1 mouse cellular context compared by ENCODE assay signal in the genomic region with DNA sequence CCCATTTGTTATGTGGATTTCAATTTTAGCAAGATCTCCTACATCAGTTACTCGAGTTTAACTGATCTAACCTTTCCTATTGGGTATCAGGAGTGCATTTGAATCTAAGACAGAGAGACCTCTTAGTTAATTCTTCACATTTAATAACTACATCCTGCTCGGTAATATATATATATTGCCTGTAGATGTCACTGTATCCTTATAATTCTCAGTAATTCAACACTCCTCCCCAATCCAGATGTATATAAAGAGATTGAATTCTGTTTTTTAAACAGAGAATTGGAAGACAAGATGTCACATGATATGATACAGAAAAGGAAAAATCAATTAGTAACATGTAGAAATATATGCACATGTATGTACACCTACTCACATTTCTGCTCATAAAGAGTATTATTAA.
TF ChIP-seq lines count a peak whose summit lies in the region.

No protein-coding gene starts in this region.

TF ChIP-seq in CH12.LX, 34 proteins besides CTCF, POLR2A, EP300 and RAD21 (continued from another document):
- TF ChIP-seq USF1 (IDR thresholded peaks at IDR 0.05; ENCODE audit: low read depth, low read length) (no peak), POLR2AphosphoS2 (IDR thresholded peaks at IDR 0.05; ENCODE audit: low read depth, low read length) (no peak), TBP (conservative IDR thresholded peaks at IDR 0.05; ENCODE audit: low read depth, low read length) (no peak)
TF ChIP-seq in CH12.LX: peak in this region for 0.
